Mouse (Mus musculus): ENCODE measurements around the gene Hook2.

- TF ChIP-seq CTCF (IDR thresholded peaks at IDR 0.05; ENCODE audit: low read depth) (no peak), EP300 (IDR thresholded peaks at IDR 0.05; ENCODE audit: low read depth) (no peak)
These were observed 46.7 kb upstream of the Hook2 start for GRCm38 (mm10) chr8:84943699-84944098.

Data from heart, postnatal 0 days (tissue).